Mouse (Mus musculus) embryo, embryonic 11.5 days (tissue): ENCODE results near the gene Olfr1361.

ENCODE experiments used
- DNase-seq: peaks from one replicate; pipeline ENCODE4 v3.0.0-alpha.2; 2012; ENCODE audit warnings: low read depth, low spot score

Gene Olfr1361

DNA sequence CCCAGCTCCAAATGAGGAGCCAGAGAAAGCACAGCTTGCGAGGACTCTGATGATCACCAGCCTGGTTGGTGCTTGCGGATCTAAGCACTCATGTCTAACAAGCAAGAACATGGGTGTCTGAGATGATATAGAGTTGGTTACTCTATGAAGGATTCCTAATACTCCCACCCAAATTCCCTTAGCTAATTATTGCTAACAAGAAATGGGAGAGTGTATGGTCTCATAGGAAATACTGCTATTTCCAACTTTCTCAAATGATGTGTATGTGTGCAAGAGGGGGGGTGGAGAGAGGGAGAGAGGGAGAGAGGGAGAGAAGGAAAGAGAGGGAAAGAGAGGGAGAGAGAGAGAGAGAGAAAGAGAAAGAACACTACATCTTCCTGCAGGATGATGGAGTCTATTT lies at the start of gene Olfr1361:
Gene Olfr1361 (minus strand): TSS at position 101 of the 400 bp plus-strand sequence.
- no peak for DNase-seq

- DNase-seq, result no peak
Measured at GRCm38 (mm10) chr13:21711698-21712097, 48.5 kb upstream of the Olfr1361 start.

DNA sequence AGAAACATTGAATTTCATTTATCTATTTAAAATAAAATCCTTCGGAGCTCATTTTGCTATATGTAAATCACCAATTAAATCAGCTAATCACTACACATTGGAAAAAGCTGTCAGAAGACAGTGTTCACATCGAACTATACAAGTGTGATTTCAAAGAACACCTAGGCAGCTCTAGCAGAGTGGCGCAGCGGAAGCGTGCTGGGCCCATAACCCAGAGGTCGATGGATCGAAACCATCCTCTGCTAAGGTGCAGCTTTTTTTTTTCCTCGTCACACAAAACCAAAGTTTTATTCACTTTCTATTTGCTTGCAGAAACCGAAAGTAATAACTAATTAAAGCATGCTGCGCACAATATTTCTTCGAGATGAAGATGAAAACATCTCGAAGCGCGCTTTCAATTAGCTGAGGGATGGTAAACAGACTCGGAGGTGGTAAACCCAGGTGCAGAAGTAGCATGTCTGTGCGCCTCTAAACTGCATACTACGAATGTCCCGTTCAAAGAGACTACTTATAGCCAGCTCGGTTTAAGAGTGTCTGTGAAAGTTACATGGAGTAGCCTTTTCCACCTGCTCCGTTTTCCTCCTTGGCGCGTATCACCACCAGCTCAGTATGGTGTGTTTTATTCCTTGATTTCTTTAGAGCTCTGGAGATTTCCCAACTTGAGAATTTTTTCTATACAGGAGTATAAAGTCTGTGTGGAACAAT lies 47.8 kb upstream of the Olfr1361 start:
- DNase-seq, result peak; percentile 50

GRCm38 (mm10) chr13:21710031-21710711 lies 47.0 kb upstream of the Olfr1361 start:
- DNase-seq, result peak; percentile 79

GRCm38 (mm10) chr13:21706669-21707068 lies 43.5 kb upstream of the Olfr1361 start:
- no peak for DNase-seq

GRCm38 (mm10) chr13:21697811-21698210 lies 34.6 kb upstream of the Olfr1361 start, which contains the start of gene Olfr1359:
Gene Olfr1359, plus strand, starts transcription at chr13:21698111.
- DNase-seq, result no peak

DNA sequence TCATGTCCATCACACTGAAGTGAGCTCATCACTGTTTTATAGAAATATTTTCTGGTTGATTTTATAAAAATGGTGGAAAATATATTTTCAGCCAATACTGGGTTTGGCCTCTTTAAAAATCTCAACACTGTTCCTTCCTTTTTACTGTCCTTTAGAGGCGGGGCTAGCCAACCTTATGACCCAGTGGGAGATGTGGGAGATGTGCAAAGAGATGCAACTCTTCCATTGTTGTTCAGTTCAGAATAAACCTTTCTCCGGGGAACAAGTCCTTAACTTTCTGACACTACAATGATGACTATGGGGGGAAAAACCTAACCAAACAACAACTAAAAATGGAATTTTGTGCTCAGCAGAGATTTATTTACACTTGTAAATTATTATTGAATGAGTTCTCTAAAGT lies 14.1 kb upstream of the Olfr1361 start, which contains the start of gene Olfr1360:
Gene Olfr1360 (minus strand): TSS at position 101 of the 400 bp plus-strand sequence.
- no peak for DNase-seq

DNA sequence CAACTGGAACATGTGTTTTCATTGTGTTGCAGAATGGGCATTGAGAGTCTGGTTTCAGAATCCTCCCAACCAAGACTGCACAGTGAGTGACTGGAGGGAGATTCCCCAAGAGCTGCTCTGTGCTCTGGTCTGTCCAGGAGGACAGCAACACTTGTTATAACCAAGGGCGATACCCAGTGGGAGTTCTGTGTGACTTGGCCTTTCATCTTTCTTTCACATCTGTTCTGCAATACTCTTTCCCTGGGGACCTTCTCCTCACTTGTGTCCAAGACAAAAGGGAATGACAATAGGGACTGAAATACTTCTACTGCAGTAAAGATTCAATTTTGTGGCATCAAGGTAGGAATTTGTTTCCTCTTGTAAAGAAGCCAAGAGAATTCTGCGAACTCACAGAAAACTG lies 20.8 kb downstream of the Olfr1361 start, which contains the start of gene Olfr11:
Gene Olfr11 (minus strand): TSS at position 101 of the 400 bp plus-strand sequence.
- DNase-seq, result no peak

DNA sequence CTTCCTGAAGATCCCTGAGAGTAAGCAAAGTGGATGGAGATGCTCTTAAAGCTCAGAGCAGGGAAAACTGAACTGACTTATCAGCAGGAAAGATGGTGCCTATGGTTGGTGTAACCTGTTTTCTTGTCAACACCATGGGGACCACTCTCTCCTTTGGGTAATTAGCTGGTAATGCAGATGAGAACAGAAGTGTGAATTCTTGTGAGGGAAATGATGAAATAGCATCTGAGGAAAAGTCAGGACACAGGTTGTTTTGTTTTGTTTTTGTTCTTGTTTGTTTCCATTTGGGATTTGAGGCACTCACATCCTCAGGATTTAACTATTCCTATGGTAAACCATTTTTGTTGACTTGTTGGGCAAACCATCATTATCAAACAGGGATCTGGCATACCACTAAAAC lies 49.3 kb downstream of the Olfr1361 start, which contains the start of gene Olfr1362:
Gene Olfr1362 (minus strand): TSS at position 101 of the 400 bp plus-strand sequence.
- DNase-seq, result no peak
